Mouse (Mus musculus) kidney, adult 2 months (tissue): ENCODE measurements around the gene Mars.

Experiments
- CTCF ChIP-seq: fragments of 200-500 bp; conservative IDR thresholded peaks from 2 replicates; pipeline ENCODE4 v1.5.1; 2011; ENCODE audit warnings: low read depth, mild to moderate bottlenecking, control low read depth, low read length, moderate library complexity, mixed read lengths; ENCODE audit not compliant: insufficient read depth, insufficient read length
- POLR2A ChIP-seq: fragments of 200-500 bp; IDR thresholded peaks from one replicate; pipeline ENCODE4 v1.6.1; 2011; ENCODE audit warnings: low read depth, low read length, control low read depth

DNA sequence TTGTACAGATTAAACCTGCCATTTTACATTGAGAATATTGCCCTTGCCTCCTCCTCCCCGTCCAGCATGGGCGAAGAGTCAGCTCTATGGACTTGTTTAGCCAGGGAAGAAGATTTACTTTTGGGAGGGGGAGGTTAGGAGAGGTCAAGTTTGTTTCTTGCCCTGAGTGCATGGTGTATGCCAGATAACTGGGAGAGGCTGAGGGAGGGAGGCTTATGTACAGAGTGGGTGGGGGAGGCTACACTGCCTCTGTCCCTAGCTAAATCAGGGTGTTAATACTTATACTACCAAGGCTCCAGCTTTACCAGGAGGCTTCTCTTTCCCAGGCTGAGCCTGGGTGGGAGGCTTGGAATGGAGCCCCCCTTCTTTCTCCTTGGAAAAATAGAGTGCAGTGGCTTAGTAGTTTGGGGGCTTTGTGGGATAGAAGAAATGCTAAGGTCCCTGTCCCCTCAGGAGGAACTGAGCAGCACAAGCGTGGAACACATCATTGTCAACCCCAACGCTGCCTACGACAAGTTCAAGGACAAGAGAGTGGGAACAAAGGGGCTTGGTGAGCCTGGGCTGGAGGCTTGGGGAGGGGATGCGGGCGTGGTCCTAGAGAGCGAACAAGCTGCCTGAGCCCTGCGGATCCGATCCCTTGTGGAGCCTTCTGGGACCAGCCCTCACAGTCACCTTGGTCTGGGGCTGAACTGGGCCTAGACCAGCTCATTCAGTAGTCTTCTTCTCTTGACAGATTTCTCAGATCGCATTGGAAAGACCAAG lies 37.1 kb downstream of the Mars start:
- TF ChIP-seq CTCF (no peak), POLR2A (no peak)
